Mouse (Mus musculus): ENCODE results near the gene Gtsf1l.
"Not testable (repeated sequence)": the region's sequence is repeated elsewhere in the genome, so short reads cannot be mapped to it uniquely, and the experiment has no call there.

Gene Gtsf1l

DNA sequence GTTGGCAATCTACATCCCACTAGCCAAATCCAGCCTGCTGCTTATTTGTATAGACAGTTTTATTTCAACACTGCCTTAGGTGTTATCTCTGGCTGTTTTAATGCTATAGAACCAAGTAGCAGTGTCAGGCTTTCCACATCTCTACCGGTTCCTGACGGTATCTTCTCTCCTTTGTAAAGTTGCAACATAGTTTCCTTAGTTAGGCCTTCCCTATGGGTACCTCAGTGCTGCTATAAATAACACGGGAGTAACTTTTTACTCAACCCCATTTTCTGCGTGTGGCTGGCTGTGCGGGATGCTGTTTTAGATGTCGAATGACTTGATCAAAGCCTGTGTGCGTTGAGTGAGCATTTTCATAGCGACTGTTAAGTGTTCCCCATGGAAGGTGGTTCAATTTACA lies 1.1 kb downstream of the Gtsf1l start:
- no peak for DNase-seq (ENCODE audit: low read depth)

DNA sequence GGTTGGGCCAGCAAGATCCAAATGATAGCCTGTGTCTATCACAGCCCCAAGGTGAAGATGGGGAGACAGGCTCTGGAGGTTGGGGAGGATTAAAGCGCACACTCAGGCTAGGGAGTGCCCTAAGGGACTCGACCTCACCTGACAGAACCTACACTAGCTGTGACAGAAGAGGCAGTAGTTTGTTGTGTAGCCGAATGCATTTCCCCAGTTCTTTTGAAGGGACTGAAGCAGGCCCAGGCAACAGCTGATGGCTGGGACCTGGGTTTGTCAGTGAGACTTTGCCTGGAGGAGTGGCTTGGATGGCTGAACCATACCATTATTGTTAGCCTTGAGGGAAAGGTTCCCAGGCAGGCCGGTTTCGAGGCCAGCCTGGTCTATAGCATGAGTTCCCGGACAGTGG lies 2.6 kb downstream of the Gtsf1l start:
- no peak for DNase-seq (ENCODE audit: low read depth)

DNA sequence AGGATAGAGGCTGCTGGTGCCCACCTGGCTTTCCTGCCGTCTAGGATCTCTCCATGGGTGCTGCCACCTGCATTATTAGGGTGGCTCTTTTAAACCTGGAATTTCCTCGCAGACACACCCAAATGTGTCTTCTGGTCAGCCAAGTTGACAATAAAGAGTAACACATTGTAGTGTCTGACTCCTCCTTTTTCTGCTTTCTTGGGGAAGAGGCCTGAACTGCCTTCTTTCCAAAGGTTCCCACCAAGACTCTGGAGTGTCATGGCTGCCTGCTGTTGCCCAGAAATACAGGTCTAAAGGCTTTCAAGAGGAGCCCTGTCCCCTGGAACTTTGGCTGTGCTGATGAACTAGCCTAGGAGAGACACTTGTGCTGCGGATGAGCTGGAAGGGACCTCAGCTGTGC lies 3.1 kb downstream of the Gtsf1l start:
- DNase-seq (ENCODE audit: low read depth), result no peak

DNA sequence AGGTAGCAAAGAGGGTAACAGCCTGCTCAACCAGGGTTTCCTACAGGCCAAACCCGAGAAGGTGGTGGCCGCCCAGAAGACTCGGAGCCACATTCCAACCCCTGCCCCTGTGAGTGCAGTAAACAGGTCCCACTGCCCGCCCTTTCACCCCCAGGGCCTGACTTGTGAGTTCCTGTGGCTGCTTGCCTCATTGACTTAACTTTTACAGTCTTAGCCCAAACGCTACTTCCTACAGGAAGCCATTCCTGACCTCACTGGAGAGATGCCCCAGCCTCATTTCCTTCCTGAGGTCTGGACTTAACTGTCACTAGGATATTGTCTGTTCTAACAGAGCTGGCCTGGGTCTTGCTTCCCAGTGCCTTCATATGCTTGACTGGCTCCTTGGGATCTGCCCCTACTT lies 5.1 kb downstream of the Gtsf1l start:
- DNase-seq (ENCODE audit: low read depth), result no peak

DNA sequence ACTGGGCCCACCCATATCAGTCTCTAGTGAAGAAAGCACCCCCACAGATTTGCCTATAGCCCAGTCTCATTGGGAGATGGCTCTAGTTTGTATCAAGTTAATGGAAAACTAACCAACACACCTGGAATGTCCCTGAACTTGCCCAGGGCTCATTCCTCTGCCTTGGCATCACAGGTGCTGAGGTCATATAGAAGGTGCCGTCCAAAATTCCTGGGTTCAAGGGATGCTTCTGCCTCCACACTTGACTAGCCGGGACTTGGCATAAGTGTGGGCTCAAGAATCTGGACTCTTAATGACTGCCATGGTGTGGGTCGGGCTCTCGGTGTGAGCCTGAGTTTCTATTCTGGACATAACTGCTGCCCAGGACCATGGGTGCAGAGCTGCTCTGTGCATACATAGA lies 8.6 kb downstream of the Gtsf1l start:
- DNase-seq (ENCODE audit: low read depth), result no peak

DNA sequence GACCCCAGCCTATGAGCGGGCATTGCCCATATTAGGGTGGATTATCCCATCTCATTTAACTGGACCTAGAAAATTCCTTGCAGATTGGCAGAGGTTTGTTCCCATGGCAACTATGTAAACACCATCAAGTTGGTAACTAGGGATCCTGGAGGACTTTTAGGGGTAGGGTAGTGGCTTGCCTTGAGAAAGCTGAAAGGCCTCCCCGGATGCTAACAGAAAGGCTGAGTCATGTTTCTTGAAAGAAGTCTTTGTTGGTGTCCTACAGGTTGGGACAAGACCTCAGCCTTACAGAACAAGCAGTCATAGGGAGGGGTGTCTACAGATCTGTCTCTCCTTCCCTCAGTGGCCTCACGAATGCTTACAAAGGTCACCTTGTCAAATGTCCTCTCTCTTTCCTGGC lies 12.4 kb downstream of the Gtsf1l start:
- no peak for DNase-seq (ENCODE audit: low read depth)

DNA sequence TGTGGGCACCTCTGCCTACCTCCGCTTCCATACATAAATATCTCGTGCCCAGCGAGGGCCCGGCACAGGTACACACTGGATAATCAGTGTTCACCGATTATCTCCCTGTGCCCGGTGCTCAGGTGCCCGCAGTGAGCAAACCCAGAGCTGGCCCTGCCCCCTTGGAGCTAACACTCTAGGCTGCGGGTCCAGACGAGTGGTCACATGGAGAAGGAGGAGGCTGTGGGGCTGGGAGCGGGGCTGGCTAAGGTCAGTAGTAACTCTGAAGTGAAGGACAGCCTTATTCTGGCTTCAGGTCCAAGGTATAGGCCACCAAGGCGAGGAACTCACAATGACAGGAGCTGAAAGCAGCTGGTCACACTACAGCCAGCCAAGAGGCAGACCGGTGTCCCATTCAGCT lies 12.8 kb downstream of the Gtsf1l start:
- no peak for DNase-seq (ENCODE audit: low read depth)

DNA sequence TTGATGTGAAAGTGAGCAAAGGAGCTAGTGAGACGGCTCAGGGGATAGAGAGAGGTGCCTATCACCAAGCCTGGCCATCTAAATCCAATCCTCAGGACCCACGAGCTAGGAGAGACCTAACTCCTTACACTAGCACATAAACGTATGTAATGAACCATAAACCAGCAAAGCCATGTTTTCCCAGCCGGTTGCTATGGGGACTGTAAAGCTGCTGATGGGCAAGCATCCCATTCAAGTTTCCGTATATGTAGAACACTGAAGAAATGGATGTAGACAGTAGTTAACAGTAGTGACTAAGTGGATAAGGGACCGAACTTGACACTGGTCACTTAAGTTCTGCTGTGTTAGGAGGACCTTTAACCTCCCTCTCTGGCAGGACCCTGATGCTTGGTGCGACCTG lies 13.6 kb downstream of the Gtsf1l start:
- DNase-seq (ENCODE audit: low read depth), result no peak

DNA sequence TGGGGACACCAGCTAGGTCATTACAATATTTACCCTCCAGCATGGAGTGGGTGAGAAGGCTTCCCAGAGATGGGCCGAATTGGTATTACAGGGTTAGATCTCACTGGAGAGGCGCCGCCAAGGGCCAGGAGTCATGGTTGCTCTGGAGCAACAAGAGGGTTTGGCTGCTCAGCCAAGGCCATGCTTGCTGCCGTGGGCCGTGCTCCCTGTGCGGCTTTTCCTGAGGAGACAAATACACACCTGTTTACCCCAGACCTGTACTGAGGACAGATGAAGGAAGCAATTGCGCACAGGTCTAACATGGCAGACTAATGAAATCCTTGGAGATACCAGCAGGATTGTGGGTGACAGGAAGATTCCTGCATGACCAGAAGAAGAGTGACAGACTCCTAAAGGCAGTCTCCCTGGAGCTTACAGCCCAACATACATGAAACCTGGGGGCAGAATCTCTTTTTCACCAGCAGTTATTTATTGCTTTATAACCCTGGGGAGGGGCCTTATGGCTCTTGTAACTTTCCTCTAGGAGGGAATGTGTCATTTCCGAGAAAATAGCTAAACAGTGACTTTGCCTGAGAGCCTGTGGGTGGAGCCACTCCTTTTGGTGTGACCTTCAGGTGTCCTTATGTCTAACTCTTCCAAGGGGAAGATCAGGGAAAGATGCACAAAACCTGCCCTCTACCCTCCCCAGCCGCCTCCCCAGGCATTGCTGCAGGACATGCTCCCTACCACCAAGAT lies 14.5 kb downstream of the Gtsf1l start:
- no peak for DNase-seq (ENCODE audit: low read depth)

DNA sequence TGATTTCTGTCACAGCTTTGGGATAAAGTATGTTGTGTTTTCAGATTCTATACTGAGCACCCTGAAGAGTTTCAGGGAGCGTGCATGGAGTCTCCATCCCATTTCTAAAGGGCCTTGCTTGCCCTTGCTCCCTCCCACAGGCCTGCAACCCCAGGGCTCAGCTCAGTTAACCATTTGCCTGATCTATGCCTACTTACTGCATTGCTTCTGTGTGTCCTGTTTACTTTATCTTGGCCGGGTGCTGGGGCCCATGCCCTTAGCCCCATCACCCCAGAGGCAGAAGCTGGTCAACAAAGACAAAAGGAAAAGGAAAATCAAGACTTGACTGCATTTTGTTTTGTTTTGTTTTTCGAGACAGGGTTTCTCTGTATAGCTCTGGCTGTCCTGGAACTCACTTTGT lies 16.1 kb downstream of the Gtsf1l start:
- DNase-seq (ENCODE audit: low read depth), result no peak

DNA sequence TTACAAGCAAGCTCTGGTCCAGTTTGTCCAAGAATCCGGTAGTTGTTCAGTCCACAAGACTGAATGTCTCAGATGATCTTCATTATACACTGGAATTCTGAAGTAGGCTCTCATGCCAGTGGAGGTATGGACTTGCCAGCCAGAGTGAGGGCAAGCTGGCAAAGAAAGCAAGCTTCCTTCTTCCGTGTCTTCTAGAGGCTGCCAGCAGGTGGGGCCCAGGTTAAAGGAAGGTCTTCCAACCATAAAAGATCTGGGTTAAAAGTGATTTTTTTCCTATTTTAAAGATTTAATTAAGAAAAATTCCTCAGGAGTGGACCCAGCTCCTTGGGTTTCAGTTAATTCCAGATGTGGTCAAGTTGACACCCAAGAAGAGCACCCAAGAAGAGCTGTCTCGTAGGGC lies 17.4 kb downstream of the Gtsf1l start:
- DNase-seq (ENCODE audit: low read depth), result no peak

DNA sequence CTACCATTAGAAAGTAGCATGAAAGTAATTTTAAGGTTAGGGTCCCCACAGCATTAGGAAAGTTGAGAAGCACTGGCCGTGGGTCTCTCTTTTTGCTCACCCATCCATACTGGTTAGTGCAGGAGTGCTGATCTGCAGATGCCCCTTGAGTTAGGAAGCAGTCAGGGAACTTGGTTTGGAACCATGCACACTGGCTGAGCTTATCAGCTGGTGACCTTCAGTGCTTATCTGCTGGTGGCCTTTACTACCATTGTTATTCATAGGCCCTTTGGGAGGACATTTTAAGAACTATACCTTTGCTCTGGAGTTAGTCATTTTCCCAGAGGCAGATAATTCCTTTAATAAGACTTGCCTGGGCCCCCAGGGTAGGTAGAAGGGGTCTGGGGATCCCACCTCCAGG lies 20.4 kb downstream of the Gtsf1l start:
- DNase-seq (ENCODE audit: low read depth), result no peak

DNA sequence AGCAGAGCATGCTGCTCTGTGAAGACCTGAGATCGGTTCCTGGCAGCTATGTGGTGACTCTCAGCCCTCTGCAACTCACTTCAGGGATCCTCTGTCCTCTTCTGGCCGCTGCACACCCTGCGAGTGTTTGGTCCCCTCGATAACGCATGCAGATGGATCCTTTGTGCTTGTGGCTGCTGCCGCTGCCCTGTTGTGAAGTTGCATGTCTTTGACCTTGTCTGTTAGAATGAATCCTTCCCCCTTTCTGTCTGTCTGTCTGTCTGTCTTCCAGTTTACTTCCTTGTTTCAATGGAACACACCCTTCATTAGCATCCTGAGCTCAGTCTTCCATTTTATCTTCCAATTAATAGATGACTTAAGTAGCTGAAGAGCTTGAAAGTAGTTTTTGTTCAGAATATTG lies 21.3 kb downstream of the Gtsf1l start:
- DNase-seq (ENCODE audit: low read depth), result no peak

DNA sequence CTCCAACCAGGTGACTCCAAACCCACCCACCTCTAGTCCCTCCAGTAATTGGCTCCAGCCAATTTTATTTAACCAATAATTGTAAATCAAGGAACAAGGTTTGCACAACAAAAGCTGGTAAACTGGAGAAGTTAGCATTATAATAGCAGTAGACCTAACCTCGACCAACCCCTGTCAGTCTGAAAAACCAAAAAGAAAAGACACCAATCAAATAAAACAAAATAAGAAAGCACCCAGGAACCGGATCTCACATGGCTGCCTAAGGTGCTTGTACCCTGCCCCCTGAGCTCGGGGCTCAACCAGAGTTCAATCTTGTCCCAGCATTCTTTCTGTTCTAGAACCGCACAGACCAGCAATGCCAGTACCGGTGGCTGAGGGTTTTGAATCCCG lies 25.5 kb downstream of the Gtsf1l start:
- no peak for DNase-seq (ENCODE audit: low read depth)

DNA sequence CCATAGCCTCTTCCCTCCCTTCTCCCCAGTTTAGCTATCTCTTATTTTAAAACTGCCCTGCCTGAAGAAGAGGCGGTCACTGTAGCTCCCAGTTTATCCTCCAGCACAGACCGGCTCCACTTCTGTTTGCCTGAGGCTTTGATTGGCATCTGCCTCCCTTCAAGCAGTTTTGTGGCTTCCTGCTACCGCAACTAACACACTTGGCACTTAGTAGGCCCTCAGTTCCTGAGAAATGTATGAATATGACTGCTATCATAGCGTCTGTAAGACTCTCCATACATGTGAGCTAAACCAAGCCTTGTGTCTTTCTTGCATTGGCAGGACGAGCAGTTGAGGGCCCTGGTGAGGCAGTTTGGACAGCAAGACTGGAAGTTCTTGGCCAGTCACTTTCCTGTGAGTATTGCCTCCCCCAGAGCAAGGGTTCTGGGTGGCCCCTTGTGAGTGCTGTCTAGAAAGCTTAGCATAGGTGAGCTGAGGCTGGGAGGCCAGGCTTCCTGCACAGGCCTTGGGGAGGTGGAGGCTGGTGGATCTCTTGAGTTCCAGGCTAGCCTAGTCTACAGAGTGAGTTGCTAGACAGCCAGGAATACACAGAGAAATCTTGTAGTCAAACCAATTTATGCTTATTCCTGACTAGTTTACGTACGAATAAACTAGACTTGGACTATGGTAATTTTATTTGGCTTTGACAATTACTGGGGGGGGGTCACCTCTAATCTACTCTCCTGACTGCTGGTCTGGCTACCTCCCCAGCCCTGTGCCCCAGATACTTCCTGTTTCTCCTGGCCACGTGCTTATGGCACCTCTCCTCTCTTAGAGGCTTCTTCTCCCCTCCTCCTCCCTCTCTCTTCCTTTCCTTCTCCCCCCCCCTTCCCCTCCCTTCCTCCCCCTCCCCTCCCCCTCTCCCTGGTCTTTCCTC lies 26.2 kb downstream of the Gtsf1l start:
- DNase-seq (ENCODE audit: low read depth), result no peak

DNA sequence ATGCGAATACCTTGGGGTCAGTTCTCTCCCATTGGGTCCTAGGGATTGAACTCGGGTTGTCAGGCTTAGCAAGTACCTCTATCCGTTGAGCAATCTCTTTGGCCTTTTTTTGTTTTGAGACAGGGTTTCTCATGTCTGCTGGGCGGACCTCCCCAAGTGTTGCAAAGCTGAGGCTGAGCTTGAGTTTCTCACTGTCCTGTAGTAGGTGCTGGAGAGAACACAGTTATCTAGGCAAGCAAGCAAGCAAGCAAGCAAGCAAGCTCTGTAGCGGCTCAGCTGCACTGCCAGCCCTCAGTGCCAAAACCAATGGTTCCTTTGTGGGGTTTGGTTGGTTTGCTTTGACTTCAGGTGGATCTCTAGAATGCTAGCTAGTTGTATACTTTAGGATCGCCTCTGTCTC lies 27.0 kb downstream of the Gtsf1l start:
- no peak for DNase-seq (ENCODE audit: low read depth)

DNA sequence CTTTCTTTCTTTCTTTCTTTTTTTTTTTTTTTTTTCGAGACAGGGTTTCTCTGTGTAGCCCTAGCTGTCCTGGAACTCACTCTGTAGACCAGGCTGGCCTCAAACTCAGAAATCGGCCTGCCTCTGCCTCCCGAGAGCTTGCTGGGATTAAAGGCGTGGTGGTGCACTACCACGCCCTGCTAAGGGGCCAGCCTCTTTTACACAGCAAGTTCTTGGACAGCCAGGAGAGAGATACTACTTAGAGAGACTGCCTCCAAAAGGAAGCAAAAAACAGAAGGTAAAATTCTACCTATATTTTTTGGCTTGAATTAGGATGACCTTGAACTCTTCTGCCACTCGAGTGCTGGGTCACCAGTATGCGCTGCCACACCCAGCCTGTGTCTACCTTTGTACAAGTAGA lies 28.7 kb downstream of the Gtsf1l start:
- DNase-seq (ENCODE audit: low read depth), result not testable (repeated sequence)

DNA sequence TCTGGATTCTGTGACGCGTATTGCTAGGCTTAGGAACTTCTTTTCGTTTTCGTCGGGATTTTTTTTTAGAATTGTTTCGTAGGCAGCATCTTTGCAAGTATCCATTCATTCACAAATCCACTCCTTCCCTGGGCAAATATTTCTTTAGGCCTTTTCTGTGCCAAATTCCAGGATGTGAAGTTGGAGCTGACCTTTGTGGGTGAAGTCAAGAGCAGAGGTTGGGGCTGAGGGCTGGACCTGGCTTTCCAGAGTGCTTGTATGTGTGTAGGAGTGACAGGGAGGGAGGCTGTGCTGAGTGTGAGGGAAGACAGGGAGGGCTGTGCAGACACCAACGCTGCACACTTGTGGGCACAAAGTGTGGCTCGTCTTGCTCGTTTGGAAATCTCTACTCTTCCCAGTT lies 31.1 kb downstream of the Gtsf1l start:
- DNase-seq (ENCODE audit: low read depth), result no peak

DNA sequence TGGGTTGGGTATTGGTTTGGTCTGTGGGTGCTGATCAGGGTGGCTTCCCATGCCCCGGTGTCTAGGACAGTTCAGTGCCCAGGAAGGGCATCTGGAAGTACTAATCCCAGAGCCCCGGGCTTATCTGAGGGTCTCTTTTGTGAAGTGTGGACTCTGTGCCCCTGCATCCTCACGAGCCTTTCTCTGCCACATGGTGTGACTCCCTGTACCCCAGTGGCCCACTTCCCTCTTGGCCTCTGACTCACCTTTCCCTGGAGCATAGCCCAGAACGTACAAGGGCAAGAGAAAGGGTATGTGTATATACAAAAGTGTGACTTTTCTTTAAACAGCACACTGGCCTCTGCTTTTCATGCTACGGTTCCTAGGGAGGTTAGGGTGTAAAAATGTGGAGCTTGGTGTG lies 31.9 kb downstream of the Gtsf1l start:
- peak; percentile 22 for DNase-seq (ENCODE audit: low read depth)

DNA sequence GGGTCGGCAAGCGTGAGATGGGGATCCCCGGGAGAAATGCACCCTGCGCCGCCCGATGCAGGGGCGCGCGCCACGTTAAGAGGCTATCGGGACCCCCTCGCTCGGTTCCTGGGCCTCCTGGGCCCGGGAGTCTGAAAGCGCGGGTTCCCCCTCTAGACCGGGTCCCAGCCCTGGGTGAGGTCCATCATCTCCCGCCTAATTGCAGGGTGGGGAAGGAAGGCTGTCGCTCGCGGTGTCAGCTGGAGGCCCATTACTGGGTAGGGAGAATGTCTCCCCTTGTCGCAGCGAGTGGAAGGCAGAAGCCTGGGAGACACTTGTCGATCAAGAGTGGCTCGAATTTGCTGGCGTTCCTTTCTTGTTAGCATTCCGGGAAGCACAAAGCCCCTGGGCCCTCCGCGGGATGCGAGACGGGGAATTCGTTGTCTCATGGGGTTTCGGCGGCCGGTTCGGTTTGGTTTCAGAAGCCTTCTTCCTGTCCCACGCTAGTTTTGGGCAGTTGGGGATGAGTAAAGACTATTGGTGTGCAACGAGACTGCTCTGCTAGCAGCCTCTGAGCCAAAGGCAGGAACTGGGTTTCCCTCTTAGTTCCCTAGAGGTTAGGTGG lies 32.7 kb downstream of the Gtsf1l start:
- DNase-seq (ENCODE audit: low read depth), result peak; percentile 12

DNA sequence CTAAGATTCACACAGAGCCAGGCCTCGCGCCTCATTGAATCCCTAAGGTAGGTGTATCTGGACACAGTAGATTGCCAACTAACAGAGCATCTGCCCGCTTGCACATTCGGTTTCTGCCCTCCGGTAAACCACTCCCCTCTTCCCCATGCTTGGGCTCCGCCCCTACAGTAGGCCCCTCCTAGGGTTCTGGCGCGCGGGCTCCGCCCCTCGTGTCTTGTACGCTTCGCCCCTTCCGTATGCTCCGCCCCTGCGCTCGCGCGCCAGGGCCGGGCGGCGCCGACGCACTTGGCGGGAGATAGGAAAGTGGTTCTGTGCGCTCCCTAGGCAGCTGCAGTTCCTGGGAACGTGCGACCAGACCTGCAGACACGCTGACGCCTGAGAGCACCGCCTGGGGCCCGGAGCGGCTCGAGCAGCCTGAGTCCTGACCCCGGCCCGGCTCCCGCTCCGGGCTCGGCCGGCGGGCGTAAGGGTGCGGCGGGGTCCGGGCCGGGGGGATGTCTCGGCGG lies 33.3 kb downstream of the Gtsf1l start, which contains the start of gene Mybl2:
TSS of gene Mybl2 (plus strand) at position 353 of the 506 bp plus-strand sequence.
- peak; percentile 94 for DNase-seq (ENCODE audit: low read depth)

DNA sequence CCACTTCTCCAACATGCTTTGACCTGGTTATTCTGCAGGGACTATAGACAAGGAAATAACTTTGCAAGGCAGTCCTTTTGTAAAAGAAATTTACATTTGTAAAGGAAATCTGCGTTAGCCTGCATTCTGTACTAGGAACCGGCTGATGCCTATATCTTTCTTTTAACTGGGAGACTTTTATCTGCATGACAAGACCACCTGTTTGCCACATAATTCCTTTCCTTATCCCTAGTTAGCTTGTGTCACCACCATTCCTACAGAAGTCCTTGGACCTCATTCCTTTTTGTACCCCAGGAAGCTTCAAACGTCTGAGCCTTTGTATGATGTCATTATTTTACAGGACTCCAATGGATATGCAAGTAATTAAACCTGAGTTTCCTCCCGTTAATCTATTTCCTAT lies 34.8 kb downstream of the Gtsf1l start:
- DNase-seq (ENCODE audit: low read depth), result no peak

DNA sequence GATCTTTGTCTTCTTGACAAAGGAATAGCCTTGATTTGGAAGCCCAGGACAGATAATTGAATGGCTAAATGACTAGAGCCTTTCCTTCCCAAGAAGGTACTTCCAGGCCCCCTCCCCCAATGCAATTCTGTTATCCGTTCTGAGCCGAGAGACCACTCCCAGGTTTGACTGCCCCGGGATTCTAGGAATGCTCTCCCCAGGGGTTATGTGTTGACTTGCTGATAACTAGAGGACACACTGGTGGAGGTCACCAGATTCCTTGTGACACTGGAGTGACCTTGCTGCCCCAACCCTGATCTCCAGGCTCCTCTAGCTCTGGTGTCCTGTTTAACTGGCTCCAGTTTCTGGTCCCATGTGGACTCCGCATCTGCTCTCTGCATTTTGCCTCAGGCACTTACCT lies 35.6 kb downstream of the Gtsf1l start:
- no peak for DNase-seq (ENCODE audit: low read depth)

Measured in c-Kit-positive CD71-negative TER-119-negative erythroid progenitor cells, embryonic 14.5 days (primary cell).